Mouse (Mus musculus) mature B cell (primary cell): ENCODE data around the gene Chmp2a.

Experiments used
- in situ Hi-C: fragments of 300-500 bp; cut with MboI; formaldehyde crosslinking; loops from 2 replicates; pipeline ENCODE4 v1.14.3; 2019

Chmp2a gene

GRCm38 (mm10) chr7:13006011-13006410 is 28.6 kb downstream of the Chmp2a start:
- in situ Hi-C loops, result loop anchor here (5.0 to 25.0 kb wide), 2 partner anchors 36 to 519 kb away; partner anchors contain the start of gene Zfp606

- in situ Hi-C loops, result loop anchor here (25.0 kb wide), 1 partner anchor 516 kb away; the partner anchor contains the start of gene Zfp606
Measured at GRCm38 (mm10) chr7:13003380-13003779, 31.2 kb downstream of the Chmp2a start.

GRCm38 (mm10) chr7:13001584-13001983 is 33.0 kb downstream of the Chmp2a start:
- in situ Hi-C loops, result loop anchor here (25.0 kb wide), 1 partner anchor 514 kb away; the partner anchor contains the start of gene Zfp606

GRCm38 (mm10) chr7:12998851-12999250 is 35.8 kb downstream of the Chmp2a start, which contains the start of gene Trim28:
Trim28 (plus strand) TSS chr7:12999114.
- in situ Hi-C loops, result no loop called here

- in situ Hi-C loops, result no loop called here
Measured at GRCm38 (mm10) chr7:12998053-12998452, 36.6 kb downstream of the Chmp2a start, which contains the start of gene Slc27a5. Slc27a5 (minus strand) TSS chr7:12998192.

- in situ Hi-C loops, result no loop called here
Measured at GRCm38 (mm10) chr7:12997230-12997629, 37.4 kb downstream of the Chmp2a start.

GRCm38 (mm10) chr7:12995862-12996261 is 38.7 kb downstream of the Chmp2a start:
- in situ Hi-C loops, result no loop called here

- in situ Hi-C loops, result no loop called here
Measured at GRCm38 (mm10) chr7:12993148-12993547, 41.5 kb downstream of the Chmp2a start.

- in situ Hi-C loops, result no loop called here
Measured at GRCm38 (mm10) chr7:12992222-12992621, 42.4 kb downstream of the Chmp2a start.

- in situ Hi-C loops, result no loop called here
Measured at GRCm38 (mm10) chr7:12987409-12988189, 47.0 kb downstream of the Chmp2a start.

GRCm38 (mm10) chr7:12986906-12987305 is 47.7 kb downstream of the Chmp2a start:
- in situ Hi-C loops, result no loop called here

- in situ Hi-C loops, result no loop called here
Measured at GRCm38 (mm10) chr7:12985724-12986123, 48.9 kb downstream of the Chmp2a start.
